Mouse (Mus musculus): Measurements from ENCODE around the gene Olfr930. TPM values are rescaled to one million over a fixed set of nuclear protein-coding genes. Genes with fewer than 3 reads are reported as not detected.

Olfr930 gene
- total RNA-seq (2014; fragmentation: Nextera tagmentation): not detected in 2 replicates
- total RNA-seq (2017): not detected in 2 replicates

- ATAC-seq (replicated peaks; ENCODE audit: poor library complexity, severe bottlenecking): no peak
These were observed at the start of gene Olfr930 for GRCm38 (mm10) chr9:38929509-38929908. Gene Olfr930 (plus strand): TSS chr9:38929809.

- ATAC-seq (replicated peaks; ENCODE audit: poor library complexity, severe bottlenecking): no peak
These were observed 24.0 kb downstream of the Olfr930 start for GRCm38 (mm10) chr9:38953401-38954123.

- ATAC-seq (replicated peaks; ENCODE audit: poor library complexity, severe bottlenecking): no peak
These were observed 24.5 kb downstream of the Olfr930 start for GRCm38 (mm10) chr9:38954124-38954416.

GRCm38 (mm10) chr9:38972013-38972412, 42.4 kb downstream of the Olfr930 start, which contains the start of gene Olfr933:
Gene Olfr933 (plus strand): TSS chr9:38972313.
- ATAC-seq (replicated peaks; ENCODE audit: poor library complexity, severe bottlenecking): no peak

Other genes starting within 250 kb of the Olfr930 start
- not detected in 2 replicates for gene Olfr919, start 226.1 kb upstream of the Olfr930 start, total RNA-seq (2014; fragmentation: Nextera tagmentation)
- gene Olfr919, start 226.1 kb upstream of the Olfr930 start, total RNA-seq (2017): not detected in 2 replicates
- 23.6 and 28.5 TPM in 2 replicates for gene Vwa5a, start 211.5 kb upstream of the Olfr930 start, total RNA-seq (2014; fragmentation: Nextera tagmentation)
- 35.2 and 37.1 TPM in 2 replicates for gene Vwa5a, start 211.5 kb upstream of the Olfr930 start, total RNA-seq (2017)
- not detected in 2 replicates for gene Olfr920, start 177.5 kb upstream of the Olfr930 start, total RNA-seq (2014; fragmentation: Nextera tagmentation)
- 0.15 and 0.17 TPM in 2 replicates for gene Olfr920, start 177.5 kb upstream of the Olfr930 start, total RNA-seq (2017)
- not detected in 2 replicates for gene Olfr921, start 156.7 kb upstream of the Olfr930 start, total RNA-seq (2014; fragmentation: Nextera tagmentation)
- gene Olfr921, start 156.7 kb upstream of the Olfr930 start, total RNA-seq (2017): not detected in 2 replicates
- not detected in 2 replicates for gene Olfr922, start 115.2 kb upstream of the Olfr930 start, total RNA-seq (2014; fragmentation: Nextera tagmentation)
- not detected in 2 replicates for gene Olfr922, start 115.2 kb upstream of the Olfr930 start, total RNA-seq (2017)
- not detected in 2 replicates for gene Olfr923, start 103.3 kb upstream of the Olfr930 start, total RNA-seq (2014; fragmentation: Nextera tagmentation)
- not detected in 2 replicates for gene Olfr923, start 103.3 kb upstream of the Olfr930 start, total RNA-seq (2017)
- gene Olfr924, start 85.4 kb upstream of the Olfr930 start, total RNA-seq (2014; fragmentation: Nextera tagmentation): not detected in 2 replicates
- not detected in 2 replicates for gene Olfr924, start 85.4 kb upstream of the Olfr930 start, total RNA-seq (2017)
- gene Olfr26, start 74.7 kb upstream of the Olfr930 start, total RNA-seq (2014; fragmentation: Nextera tagmentation): not detected in 2 replicates
- not detected in 2 replicates for gene Olfr26, start 74.7 kb upstream of the Olfr930 start, total RNA-seq (2017)
- not detected in 2 replicates for gene Olfr926, start 52.7 kb upstream of the Olfr930 start, total RNA-seq (2014; fragmentation: Nextera tagmentation)
- gene Olfr926, start 52.7 kb upstream of the Olfr930 start, total RNA-seq (2017): not detected in 2 replicates
- not detected in 2 replicates for gene Olfr933, start 42.5 kb downstream of the Olfr930 start, total RNA-seq (2014; fragmentation: Nextera tagmentation)
- not detected in 2 replicates for gene Olfr933, start 42.5 kb downstream of the Olfr930 start, total RNA-seq (2017)
- gene Olfr934, start 58.5 kb downstream of the Olfr930 start, total RNA-seq (2014; fragmentation: Nextera tagmentation): not detected in 2 replicates
- not detected in 2 replicates for gene Olfr934, start 58.5 kb downstream of the Olfr930 start, total RNA-seq (2017)
- gene Olfr935, start 69.9 kb downstream of the Olfr930 start, total RNA-seq (2014; fragmentation: Nextera tagmentation): not detected in 2 replicates
- gene Olfr935, start 69.9 kb downstream of the Olfr930 start, total RNA-seq (2017): not detected in 2 replicates
- not detected in 2 replicates for gene Olfr146, start 93.6 kb downstream of the Olfr930 start, total RNA-seq (2014; fragmentation: Nextera tagmentation)
- not detected in 2 replicates for gene Olfr146, start 93.6 kb downstream of the Olfr930 start, total RNA-seq (2017)
- gene Olfr937, start 135.1 kb downstream of the Olfr930 start, total RNA-seq (2014; fragmentation: Nextera tagmentation): not detected in 2 replicates
- gene Olfr937, start 135.1 kb downstream of the Olfr930 start, total RNA-seq (2017): not detected in 2 replicates
- gene Olfr938, start 149.1 kb downstream of the Olfr930 start, total RNA-seq (2014; fragmentation: Nextera tagmentation): not detected in 2 replicates
- gene Olfr938, start 149.1 kb downstream of the Olfr930 start, total RNA-seq (2017): not detected in 2 replicates
- gene Olfr27, start 198.3 kb downstream of the Olfr930 start, total RNA-seq (2014; fragmentation: Nextera tagmentation): not detected in 2 replicates
- not detected in 2 replicates for gene Olfr27, start 198.3 kb downstream of the Olfr930 start, total RNA-seq (2017)
- gene Olfr943, start 236.5 kb downstream of the Olfr930 start, total RNA-seq (2014; fragmentation: Nextera tagmentation): not detected in 2 replicates
- gene Olfr943, start 236.5 kb downstream of the Olfr930 start, total RNA-seq (2017): not detected in 2 replicates

Measured in granulocyte monocyte progenitor cell, adult 5-6 weeks (primary cell).